Mouse (Mus musculus): Measurements from ENCODE around the gene Ppp1r15a. TPM values are rescaled to one million over a fixed set of nuclear protein-coding genes. Genes with fewer than 3 reads are reported as not detected.
"Not testable (repeated sequence)": the region's sequence is repeated elsewhere in the genome, so short reads cannot be mapped to it uniquely, and the experiment has no call there.

Ppp1r15a gene
- polyA plus RNA-seq, 1 experiment: not detected

DNA sequence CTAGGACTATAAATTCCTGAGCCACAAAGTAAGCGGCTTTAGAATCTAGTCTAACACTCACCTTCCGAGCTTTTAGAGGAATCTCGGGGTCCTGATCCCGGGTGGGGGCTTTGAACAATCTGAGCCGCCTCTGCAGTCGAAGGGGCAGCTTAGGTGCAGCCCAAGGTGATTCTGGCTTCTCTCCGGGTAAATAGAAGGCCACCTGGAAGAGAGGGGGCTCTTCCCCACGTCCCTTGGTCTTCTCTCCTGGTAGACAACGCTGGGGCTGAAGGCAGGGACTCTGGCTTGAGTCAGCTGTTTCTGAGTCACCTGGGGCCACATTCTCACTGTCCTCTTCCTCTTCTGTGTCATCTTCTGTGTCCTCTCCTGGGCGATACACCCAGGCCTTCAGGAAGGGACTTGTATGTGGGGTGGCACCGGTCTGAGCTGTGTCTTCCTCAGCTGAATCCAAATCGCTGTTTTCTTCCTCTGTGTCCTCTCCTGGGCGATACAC, 2.3 kb downstream of the Ppp1r15a start:
- 81% methylated on average over 13 of the region's 13 CpGs for WGBS
- Histone ChIP-seq H3K4me3 (ENCODE audit: insufficient read depth, low read depth, low read length) (no peak overlapping the region), H3K4me1 (ENCODE audit: control insufficient read depth, insufficient read depth, low read length) (peaks cover 22% of the 10 kb centered on the region), H3K27ac (ENCODE audit: insufficient read depth, low read depth, low read length) (no peak overlapping the region)
- TF ChIP-seq POLR2A (IDR thresholded peaks at IDR 0.05; ENCODE audit: insufficient read depth, low read depth, low read length) (no peak), CTCF (IDR thresholded peaks at IDR 0.05; ENCODE audit: insufficient read depth, low read depth, low read length) (no peak)

DNA sequence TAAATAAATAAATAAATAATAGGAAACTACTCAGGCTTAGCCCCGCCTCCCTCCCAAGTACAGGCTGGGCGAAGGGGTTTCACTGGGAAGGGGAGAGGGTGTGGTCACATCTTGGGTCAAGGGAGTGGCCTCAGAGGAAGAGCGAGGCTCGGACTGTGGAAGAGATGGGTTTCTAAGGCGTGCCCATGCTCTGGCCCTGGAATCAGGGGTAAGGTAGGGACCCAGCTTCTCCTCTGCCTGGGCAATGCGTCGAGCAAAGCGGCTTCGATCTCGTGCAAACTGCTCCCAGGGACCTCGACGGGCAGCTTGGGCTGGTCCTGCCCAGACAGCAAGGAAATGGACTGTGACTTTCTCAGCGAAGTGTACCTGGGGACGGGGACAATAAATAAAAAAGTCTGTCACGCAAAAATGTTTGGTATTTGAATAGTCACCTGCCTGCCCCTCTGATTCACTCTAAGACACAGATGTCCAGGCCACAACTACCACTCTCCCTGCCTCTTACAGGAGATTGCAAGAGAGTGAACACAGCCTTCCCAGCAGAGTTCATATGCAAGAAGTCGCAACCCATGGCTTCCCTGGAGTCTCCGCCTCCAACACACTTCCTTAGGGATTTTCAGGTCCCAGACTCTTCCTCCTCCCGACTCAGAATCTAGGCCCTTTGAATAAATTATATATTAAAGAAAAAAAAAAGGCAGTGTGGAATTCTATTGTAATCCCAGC, 3.0 kb downstream of the Ppp1r15a start:
- no peak overlapping the region for H3K4me3 ChIP-seq (ENCODE audit: insufficient read depth, low read depth, low read length)
- peaks cover 22% of the 10 kb centered on the region for H3K4me1 ChIP-seq (ENCODE audit: control insufficient read depth, insufficient read depth, low read length)
- no peak for TF ChIP-seq POLR2A (IDR thresholded peaks at IDR 0.05; ENCODE audit: insufficient read depth, low read depth, low read length)
- no peak for TF ChIP-seq CTCF (IDR thresholded peaks at IDR 0.05; ENCODE audit: insufficient read depth, low read depth, low read length)
- 82% methylated on average over 18 of the region's 18 CpGs for WGBS
- H3K27ac ChIP-seq (ENCODE audit: insufficient read depth, low read depth, low read length): no peak overlapping the region

DNA sequence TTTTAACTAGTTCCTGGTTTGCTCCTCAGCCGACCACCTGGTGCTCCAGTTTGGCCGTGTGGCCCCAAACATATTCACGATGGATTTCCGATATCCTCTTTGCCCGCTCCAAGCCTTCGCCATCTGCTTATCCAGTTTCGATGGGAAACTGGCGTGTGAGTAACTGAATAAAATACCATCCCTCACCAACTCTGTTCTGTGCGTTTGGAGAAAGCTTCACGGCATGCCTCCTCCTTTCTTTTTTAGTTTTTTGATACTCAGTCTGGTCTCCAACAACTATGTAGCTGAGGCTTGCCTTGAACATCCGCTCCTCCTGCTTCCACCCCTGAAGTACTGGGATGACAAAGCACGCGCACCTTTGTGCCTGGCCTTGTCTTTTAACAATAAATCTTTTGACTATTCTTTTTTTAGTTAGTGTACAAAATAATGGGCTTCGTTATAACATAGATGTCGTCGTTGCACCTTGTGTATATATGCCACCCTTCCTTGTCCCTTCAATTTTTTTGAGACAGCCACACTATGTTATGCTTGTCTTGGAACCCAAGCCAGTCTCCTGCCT, 3.8 kb downstream of the Ppp1r15a start:
- H3K27ac ChIP-seq (ENCODE audit: insufficient read depth, low read depth, low read length): no peak overlapping the region
- TF ChIP-seq CTCF (IDR thresholded peaks at IDR 0.05; ENCODE audit: insufficient read depth, low read depth, low read length) (no peak), POLR2A (IDR thresholded peaks at IDR 0.05; ENCODE audit: insufficient read depth, low read depth, low read length) (no peak)
- 51% methylated on average over 16 of the region's 16 CpGs for WGBS

DNA sequence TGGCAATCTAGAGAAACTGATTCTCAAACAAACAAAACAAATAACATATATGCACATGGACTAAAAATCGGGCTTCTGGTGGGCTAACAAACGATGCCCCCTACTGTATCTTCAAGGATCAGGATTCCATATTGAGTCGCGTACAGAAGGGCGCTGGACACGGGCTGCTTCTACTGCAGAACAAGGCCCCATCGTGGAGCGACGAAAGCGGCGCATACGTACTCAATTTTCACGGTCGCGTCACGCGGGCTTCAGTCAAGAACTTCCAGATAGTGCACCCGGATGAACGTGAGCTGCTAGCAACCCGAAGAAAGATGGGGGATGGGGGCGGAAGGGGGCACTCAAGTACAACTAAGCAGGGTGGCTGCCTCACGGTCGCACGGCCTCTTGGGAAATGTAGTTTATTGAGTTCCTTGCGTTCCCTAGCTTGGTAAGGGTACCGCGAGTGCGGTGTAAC, 4.3 kb downstream of the Ppp1r15a start:
- WGBS: under 1% methylated on average over 28 of the region's 28 CpGs
- peak overlapping the region; percentile 66 for H3K4me3 ChIP-seq (ENCODE audit: insufficient read depth, low read depth, low read length)
- peak overlapping the region; percentile 83 for H3K27ac ChIP-seq (ENCODE audit: insufficient read depth, low read depth, low read length)
- TF ChIP-seq POLR2A (IDR thresholded peaks at IDR 0.05; ENCODE audit: insufficient read depth, low read depth, low read length) (no peak), CTCF (IDR thresholded peaks at IDR 0.05; ENCODE audit: insufficient read depth, low read depth, low read length) (no peak)
- peaks cover 22% of the 10 kb centered on the region for H3K4me1 ChIP-seq (ENCODE audit: control insufficient read depth, insufficient read depth, low read length)

More for the DNA sequence above, 3.8 kb downstream of the Ppp1r15a start:
- Histone ChIP-seq H3K4me1 (ENCODE audit: control insufficient read depth, insufficient read depth, low read length) (peaks cover 22% of the 10 kb centered on the region), H3K4me3 (ENCODE audit: insufficient read depth, low read depth, low read length) (peak overlapping the region; percentile 66)

DNA sequence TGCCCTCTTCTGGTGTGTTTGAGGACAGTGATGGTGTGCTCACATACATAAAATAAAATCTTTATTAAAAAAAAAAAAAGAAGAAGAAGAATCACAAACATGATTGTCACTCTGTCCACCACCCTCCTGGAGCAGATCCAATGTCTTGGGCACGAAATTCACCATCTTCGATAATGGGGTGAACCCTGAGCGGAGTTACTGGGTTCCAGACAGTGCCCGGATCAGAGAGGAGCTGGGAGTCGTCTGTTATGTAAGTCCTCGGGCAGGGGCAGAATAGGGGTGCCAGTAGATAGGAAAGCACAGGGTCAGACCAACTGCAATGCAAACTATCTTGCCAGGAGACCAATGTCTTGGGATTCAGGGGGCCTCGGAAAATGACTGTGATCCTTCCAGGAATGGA, 5.5 kb downstream of the Ppp1r15a start:
- H3K4me3 ChIP-seq (ENCODE audit: insufficient read depth, low read depth, low read length): no peak overlapping the region
- peaks cover 22% of the 10 kb centered on the region for H3K4me1 ChIP-seq (ENCODE audit: control insufficient read depth, insufficient read depth, low read length)
- no peak for TF ChIP-seq CTCF (IDR thresholded peaks at IDR 0.05; ENCODE audit: insufficient read depth, low read depth, low read length)
- TF ChIP-seq POLR2A (IDR thresholded peaks at IDR 0.05; ENCODE audit: insufficient read depth, low read depth, low read length): no peak
- no peak overlapping the region for H3K27ac ChIP-seq (ENCODE audit: insufficient read depth, low read depth, low read length)
- WGBS: 87% methylated on average over 7 of the region's 7 CpGs

DNA sequence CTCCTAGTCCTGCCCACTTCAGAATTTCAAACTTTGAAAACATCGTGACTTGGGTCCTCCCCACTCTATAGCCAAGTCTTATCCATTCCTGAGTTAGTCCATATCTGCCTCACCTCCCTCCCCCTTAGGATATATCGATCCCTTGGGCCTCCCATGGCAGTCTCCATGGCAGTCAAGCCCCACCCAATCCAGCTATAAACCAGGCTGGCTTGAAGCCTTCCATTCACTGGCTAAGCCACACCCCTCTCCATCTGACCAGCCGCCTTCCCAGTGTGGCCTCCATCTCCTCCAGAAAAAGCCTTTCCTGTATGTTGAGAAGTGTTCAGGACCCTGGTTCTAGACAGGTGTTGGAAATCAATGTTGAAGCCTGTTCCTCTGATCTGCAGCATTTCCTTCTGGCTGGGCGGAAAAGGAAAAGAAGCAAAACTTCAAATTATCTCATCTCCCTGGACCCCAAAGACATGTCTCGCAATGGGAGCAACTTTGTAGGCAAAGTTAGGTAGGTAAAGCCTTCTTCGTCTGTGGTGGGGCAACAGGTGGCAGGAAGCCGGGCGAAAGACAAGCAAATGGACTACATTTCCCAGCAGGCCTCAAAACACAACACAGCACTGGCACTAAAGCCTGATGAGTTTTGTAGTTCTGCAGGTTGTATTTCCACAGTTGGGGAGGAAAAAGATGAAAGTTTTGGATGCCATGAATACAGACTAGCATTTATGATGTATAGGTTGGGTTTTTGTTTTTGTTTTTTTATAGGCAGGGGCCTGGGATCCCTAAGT, 6.5 kb downstream of the Ppp1r15a start:
- WGBS: 79% methylated on average over 8 of the region's 8 CpGs
- no peak overlapping the region for H3K27ac ChIP-seq (ENCODE audit: insufficient read depth, low read depth, low read length)
- no peak overlapping the region for H3K4me3 ChIP-seq (ENCODE audit: insufficient read depth, low read depth, low read length)
- TF ChIP-seq POLR2A (IDR thresholded peaks at IDR 0.05; ENCODE audit: insufficient read depth, low read depth, low read length) (no peak), CTCF (IDR thresholded peaks at IDR 0.05; ENCODE audit: insufficient read depth, low read depth, low read length) (no peak)
- peaks cover 14% of the 10 kb centered on the region for H3K4me1 ChIP-seq (ENCODE audit: control insufficient read depth, insufficient read depth, low read length)

DNA sequence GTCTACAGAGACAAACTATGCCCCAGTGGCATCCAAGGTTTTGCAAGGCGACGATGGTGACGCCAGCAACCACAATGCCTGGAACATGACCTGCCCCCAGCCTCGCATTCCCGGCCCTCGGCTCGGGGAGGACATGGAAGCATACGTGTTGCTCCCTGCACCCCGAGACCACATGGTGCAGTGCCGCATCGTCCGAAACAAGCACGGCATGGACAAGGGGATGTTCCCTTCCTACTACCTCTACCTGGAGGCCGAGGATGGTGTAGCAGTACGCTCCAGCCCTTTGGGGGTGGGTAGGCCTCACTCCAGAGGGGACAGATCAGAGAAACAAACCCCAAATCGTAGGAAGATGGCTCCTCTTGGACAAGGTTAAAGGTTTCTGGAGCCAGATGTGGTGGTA, 7.5 kb downstream of the Ppp1r15a start:
- TF ChIP-seq CTCF (IDR thresholded peaks at IDR 0.05; ENCODE audit: insufficient read depth, low read depth, low read length) (no peak), POLR2A (IDR thresholded peaks at IDR 0.05; ENCODE audit: insufficient read depth, low read depth, low read length) (no peak)
- Histone ChIP-seq H3K4me3 (ENCODE audit: insufficient read depth, low read depth, low read length) (no peak overlapping the region), H3K27ac (ENCODE audit: insufficient read depth, low read depth, low read length) (no peak overlapping the region), H3K4me1 (ENCODE audit: control insufficient read depth, insufficient read depth, low read length) (peaks cover 8% of the 10 kb centered on the region)
- WGBS: 91% methylated on average over 16 of the region's 16 CpGs

DNA sequence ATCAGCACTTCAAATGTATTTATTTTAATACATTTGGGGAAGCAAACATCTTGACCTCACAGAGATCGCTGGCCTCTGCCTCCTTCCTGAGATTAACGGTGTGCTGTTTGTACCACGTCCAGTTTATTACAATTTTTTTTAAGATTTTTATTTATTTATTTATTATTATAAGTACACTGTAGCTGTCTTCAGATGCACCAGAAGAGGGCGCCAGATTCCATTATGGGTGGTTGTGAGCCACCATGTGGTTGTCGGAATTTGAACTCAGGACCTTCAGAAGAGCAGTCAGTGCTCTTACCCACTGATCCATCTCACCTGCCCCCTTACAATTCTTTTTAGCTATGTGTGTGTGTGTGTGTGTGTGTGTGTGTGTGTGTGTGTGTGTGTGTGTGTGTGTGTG, 9.2 kb downstream of the Ppp1r15a start:
- WGBS: 61% methylated on average over 5 of the region's 5 CpGs
- H3K4me3 ChIP-seq (ENCODE audit: insufficient read depth, low read depth, low read length); H3K4me1 ChIP-seq (ENCODE audit: control insufficient read depth, insufficient read depth, low read length); H3K27ac ChIP-seq (ENCODE audit: insufficient read depth, low read depth, low read length): not testable (repeated sequence)

DNA sequence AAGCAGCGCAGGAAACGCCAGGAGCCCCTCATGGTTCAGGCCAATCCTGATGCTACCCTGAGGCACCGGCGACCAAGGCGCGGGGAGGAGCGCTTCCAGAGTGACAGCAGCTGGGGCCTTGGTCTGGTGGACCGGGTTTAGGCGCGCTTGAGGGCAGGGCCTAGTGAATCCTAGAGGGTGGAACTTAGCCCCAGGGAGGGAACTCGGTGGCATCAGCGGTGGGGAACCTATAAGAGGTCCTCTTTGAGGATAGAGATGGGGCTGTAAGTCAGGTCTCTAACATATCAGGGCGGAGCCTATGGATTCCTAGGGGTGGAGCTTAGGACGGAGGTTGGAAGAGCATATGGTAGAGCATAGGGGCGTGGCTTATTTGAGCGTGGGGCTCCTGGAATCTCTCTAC, 10.6 kb downstream of the Ppp1r15a start:
- no peak overlapping the region for H3K4me3 ChIP-seq (ENCODE audit: insufficient read depth, low read depth, low read length)
- H3K4me1 ChIP-seq (ENCODE audit: control insufficient read depth, insufficient read depth, low read length): no peaks in the 10 kb centered on the region
- WGBS: 51% methylated on average over 16 of the region's 16 CpGs
- H3K27ac ChIP-seq (ENCODE audit: insufficient read depth, low read depth, low read length): no peak overlapping the region
- no peak for TF ChIP-seq CTCF (IDR thresholded peaks at IDR 0.05; ENCODE audit: insufficient read depth, low read depth, low read length)
- no peak for TF ChIP-seq POLR2A (IDR thresholded peaks at IDR 0.05; ENCODE audit: insufficient read depth, low read depth, low read length)
